Mouse (Mus musculus): ENCODE data around the gene Vmn1r60. TPM values are rescaled to one million over a fixed set of nuclear protein-coding genes. Genes with fewer than 3 reads are reported as not detected.
"Not testable (repeated sequence)": the region's sequence is repeated elsewhere in the genome, so short reads cannot be mapped to it uniquely, and the experiment has no call there.

Gene Vmn1r60
- not detected in 2 replicates for polyA plus RNA-seq (2012; rRNA removed)

- not testable (repeated sequence) for DNase-seq (ENCODE audit: low read depth)
These were observed at the start of gene Vmn1r60 for GRCm38 (mm10) chr7:5547217-5547616. Vmn1r60 (minus strand) TSS chr7:5547317.

DNA sequence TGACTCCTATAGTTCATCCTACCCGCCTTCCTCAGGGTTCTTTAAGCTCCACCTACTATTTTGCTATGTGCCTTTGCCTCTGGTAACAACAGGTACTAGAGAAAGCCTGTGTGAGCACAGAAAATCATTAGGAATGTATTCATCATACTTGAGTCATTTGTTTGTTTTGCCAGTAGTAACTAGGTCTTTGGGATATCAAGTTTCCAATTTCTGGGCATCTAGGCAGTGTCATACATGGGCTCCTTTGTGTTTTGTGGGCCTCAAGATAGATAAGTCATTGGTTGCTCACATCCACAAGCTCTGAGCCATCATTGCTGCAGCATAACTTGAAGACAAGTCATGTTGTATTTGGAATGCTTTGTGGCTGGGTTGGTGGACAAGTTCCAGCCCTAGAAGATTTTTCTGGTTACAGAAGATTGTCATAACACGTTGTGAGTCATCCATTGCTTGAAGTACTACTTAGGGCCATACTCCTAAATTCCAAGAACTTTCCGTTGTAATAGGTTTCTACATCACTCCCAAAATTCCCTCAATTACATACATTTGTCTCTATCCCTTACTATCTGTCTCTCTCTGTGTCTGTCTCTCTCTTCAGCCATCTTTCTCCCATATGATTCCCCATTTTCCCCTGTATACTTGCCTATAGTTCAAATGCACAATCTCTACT, 6.2 kb downstream of the Vmn1r60 start:
- not testable (repeated sequence) for DNase-seq (ENCODE audit: low read depth)

- DNase-seq (ENCODE audit: low read depth) = not testable (repeated sequence)
These were observed 53.3 kb downstream of the Vmn1r60 start, which contains the start of gene Vmn2r28 for GRCm38 (mm10) chr7:5493856-5494255. Vmn2r28 (minus strand) TSS chr7:5493956.

Other genes starting within 250 kb of the Vmn1r60 start
- gene Gm5065, start 196.8 kb downstream of the Vmn1r60 start, polyA plus RNA-seq (2012; rRNA removed) = not detected in 2 replicates
- gene Nlrp2, start 196.3 kb downstream of the Vmn1r60 start, polyA plus RNA-seq (2012; rRNA removed) = not detected in 2 replicates
- gene Vmn1r58, start 133.9 kb downstream of the Vmn1r60 start, polyA plus RNA-seq (2012; rRNA removed) = not detected in 2 replicates
- not detected in 2 replicates for gene Vmn1r59, start 90.5 kb downstream of the Vmn1r60 start, polyA plus RNA-seq (2012; rRNA removed)
- not detected in 2 replicates for gene Vmn2r28, start 53.4 kb downstream of the Vmn1r60 start, polyA plus RNA-seq (2012; rRNA removed)
- gene Vmn1r61, start 66.0 kb upstream of the Vmn1r60 start, polyA plus RNA-seq (2012; rRNA removed) = not detected in 2 replicates
- not detected in 2 replicates for gene Vmn1r62, start 126.3 kb upstream of the Vmn1r60 start, polyA plus RNA-seq (2012; rRNA removed)

All from gonadal fat pad, adult 2 months (tissue).